Mouse (Mus musculus): Measurements from ENCODE around the gene AC109138.7.
"Not testable (repeated sequence)": the region's sequence is repeated elsewhere in the genome, so short reads cannot be mapped to it uniquely, and the experiment has no call there.

The AC109138.7 gene

DNA sequence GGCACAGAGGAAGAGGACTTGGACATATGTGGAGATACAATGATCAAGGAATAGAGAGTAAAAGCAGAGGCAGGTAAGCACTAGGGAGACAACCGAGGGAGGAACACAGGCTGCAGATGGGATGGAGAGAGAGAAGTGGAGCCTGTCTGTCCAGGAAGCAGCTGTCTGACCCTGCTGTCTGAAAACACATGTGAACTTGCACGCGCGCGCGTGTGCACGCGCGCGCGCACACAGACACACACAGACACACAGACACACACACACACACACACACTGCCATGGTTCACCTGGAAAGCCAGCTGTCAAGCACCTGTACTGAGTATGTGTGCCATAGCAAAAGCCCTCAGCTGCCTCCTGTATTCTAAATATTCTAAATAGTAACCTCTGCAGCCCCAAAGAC, 4.1 kb downstream of the AC109138.7 start:
- DNase-seq (ENCODE audit: low spot score in 2 of 2), result no peak

GRCm38 (mm10) chr19:4218784-4219183, 4.6 kb downstream of the AC109138.7 start:
- DNase-seq (ENCODE audit: low spot score in 2 of 2), result no peak

GRCm38 (mm10) chr19:4219943-4220342, 5.8 kb downstream of the AC109138.7 start:
- DNase-seq (ENCODE audit: low spot score in 2 of 2), result no peak

DNA sequence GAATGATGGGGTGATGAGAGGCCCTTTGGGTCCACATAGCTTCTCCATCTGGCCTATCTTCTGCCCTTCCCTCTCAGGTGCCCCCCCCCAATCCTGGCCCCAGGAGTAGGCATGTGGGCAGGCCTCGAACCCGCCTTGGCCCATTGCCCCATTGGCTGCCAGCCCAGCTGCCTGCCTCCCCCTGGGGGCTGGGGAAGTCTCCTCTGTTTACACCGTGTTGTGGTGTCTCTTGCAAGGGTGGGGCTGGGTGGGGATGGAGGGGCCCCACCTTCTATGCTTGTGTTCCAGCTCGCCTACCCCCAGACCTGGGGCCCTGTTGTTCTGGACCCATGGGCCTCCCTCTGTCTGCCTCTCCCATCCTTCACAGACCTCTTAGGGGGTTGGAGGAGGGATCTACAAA, 6.3 kb downstream of the AC109138.7 start:
- no peak for DNase-seq (ENCODE audit: low spot score in 2 of 2)

- no peak for DNase-seq (ENCODE audit: low spot score in 2 of 2)
These were observed 7.0 kb downstream of the AC109138.7 start for GRCm38 (mm10) chr19:4220957-4221743.

- DNase-seq (ENCODE audit: low spot score in 2 of 2), result peak in 1 of 2 experiments; percentile 40
These were observed 8.0 kb downstream of the AC109138.7 start for GRCm38 (mm10) chr19:4222165-4222564.

GRCm38 (mm10) chr19:4226779-4227178, 12.6 kb downstream of the AC109138.7 start:
- DNase-seq (ENCODE audit: low spot score in 2 of 2), result no peak

GRCm38 (mm10) chr19:4227446-4227845, 13.3 kb downstream of the AC109138.7 start:
- DNase-seq (ENCODE audit: low spot score in 2 of 2), result no peak

- peak; percentile 78 to 86 for DNase-seq (ENCODE audit: low spot score in 2 of 2)
These were observed 13.9 kb downstream of the AC109138.7 start for GRCm38 (mm10) chr19:4227894-4228678.

DNA sequence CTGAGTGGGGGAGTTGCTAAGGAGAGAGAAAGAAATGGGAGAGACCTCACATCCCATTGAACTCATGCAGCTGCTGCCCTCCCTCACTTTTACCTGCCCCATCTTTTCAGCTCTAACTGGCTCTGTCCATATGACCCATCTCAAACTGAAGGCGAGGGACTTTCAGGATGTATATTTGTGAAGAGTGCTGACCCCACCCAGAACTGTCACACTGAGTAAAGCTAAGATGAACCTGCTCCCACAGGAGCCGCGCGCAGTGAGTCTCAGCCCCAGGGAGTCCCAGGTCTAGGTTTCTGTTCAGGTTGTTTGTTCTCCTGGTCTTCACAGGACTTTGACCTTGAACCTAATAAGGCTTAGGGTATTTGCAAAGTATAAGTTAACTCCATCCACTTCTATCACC, 14.7 kb downstream of the AC109138.7 start:
- DNase-seq (ENCODE audit: low spot score in 2 of 2), result no peak

DNA sequence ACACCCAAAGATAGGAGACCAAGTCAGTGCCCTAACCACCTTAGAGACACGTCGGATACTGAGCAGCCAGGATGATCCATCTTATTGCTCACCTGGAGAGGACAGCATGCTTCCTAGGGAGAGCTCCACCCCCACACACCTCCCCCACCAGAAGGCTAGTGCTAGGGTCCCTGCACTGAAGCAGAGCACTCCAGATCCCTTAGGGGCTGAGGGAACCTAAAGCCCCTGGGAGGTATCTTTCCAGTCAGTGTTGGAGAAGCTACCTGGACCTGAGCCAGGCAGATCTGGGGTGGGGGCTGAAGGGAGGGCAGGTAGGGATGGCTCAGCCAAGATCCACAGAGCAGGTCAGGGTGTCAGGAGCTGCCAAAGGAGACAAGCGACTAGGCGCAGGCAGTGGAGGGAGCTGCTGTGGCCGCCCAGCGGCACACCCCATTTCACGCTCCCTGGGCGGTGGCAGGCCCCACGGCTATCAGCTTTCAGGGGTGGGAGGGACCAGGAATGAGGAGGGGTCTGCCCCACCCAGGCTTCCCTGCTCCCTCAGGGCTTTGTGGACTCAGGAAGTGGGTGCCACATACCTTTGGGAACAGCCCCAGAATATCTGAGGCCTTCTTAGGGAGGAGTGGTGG, 15.4 kb downstream of the AC109138.7 start:
- peak in 1 of 2 experiments; percentile 31 for DNase-seq (ENCODE audit: low spot score in 2 of 2)

GRCm38 (mm10) chr19:4230415-4230814, 16.3 kb downstream of the AC109138.7 start:
- no peak for DNase-seq (ENCODE audit: low spot score in 2 of 2)

- peak; percentile 98 to 99 for DNase-seq (ENCODE audit: low spot score in 2 of 2)
These were observed 17.4 kb downstream of the AC109138.7 start, which contains the start of gene Pold4 for GRCm38 (mm10) chr19:4231253-4232185. Gene Pold4 (plus strand): TSS chr19:4231899.

GRCm38 (mm10) chr19:4232186-4232572, 18.0 kb downstream of the AC109138.7 start:
- peak in 1 of 2 experiments; percentile 72 for DNase-seq (ENCODE audit: low spot score in 2 of 2)

DNA sequence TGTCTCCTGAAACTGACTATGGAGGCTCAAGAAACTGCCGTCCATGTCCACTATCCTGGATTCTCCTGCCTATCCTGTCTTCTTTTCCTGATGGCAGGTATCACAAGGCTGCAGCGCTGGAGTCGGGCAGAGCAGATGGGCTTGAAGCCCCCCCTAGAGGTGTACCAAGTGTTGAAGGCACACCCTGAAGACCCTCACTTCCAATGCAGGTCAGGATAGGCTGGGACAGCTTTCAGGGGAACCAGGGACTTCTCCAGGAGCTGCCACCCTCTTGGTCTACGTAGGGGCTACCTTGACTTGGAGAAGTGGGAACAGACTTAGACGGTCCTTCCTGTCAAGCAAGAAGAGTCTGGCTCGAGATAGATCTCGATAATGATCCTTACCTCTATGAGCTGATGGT, 18.5 kb downstream of the AC109138.7 start:
- DNase-seq (ENCODE audit: low spot score in 2 of 2), result no peak

GRCm38 (mm10) chr19:4234548-4234947, 20.4 kb downstream of the AC109138.7 start:
- no peak for DNase-seq (ENCODE audit: low spot score in 2 of 2)

DNA sequence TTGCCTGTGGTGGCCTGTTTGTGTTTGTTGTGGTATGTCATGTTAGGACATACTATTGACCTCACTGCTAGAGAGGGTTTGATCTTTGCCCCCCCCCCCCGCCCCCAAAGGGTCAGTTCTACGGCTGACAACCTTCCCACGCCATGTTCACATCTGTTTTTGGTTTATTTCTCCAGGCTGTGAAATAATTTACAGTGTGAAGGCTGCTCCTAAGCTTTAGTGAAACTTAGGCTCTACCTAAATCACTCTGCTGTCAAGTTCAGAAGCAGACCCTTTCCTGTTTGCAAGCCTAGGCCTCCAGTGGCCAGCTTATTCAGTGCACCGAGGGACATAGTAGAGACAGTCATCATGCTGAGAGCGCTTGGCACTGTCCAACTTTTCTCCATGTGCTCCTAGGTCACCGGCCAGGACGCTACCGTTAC, 26.1 kb downstream of the AC109138.7 start:
- no peak for DNase-seq (ENCODE audit: low spot score in 2 of 2)

- DNase-seq (ENCODE audit: low spot score in 2 of 2), result no peak
These were observed 28.3 kb downstream of the AC109138.7 start for GRCm38 (mm10) chr19:4242416-4242815.

GRCm38 (mm10) chr19:4244775-4245174, 30.6 kb downstream of the AC109138.7 start:
- DNase-seq (ENCODE audit: low spot score in 2 of 2), result no peak

DNA sequence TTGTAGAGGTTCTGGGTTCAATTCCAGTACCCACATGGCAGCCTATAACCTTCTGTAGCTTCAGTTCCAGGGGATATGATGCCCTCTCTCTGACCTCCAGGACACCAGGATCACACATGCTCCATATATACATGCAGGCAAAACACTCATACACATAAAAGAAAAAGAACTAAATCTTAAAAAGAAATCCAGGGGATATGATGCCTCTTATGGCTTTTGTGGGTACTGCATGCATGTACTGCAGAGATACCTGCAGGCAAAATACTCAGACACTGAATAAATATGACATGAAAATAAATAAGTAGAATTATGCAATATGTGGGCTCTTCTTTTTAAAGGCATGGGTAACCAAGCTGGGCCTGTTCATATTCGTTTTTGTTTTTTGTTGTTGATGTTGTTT, 32.9 kb downstream of the AC109138.7 start:
- no peak for DNase-seq (ENCODE audit: low spot score in 2 of 2)

DNA sequence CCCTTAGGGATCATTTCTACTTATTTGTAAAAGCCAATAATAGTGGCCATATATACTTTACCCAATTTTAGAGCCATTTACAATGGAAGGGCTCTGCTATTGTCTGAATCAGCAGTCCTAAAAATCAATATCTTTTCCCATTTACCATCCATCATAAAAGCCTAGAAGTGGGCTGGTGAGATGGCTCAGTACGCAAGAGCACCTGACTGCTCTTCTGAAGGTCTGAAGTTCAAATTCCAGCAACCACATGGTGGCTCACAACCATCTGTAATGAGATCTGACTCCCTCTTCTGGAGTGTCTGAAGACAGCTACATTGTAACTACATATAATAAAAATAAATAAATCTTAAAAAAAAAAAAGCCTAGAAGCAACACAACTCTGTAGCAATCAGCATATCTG, 34.5 kb downstream of the AC109138.7 start:
- DNase-seq (ENCODE audit: low spot score in 2 of 2), result not testable (repeated sequence)
